Mouse (Mus musculus) embryo, embryonic 11.5 days (tissue): ENCODE measurements around the gene Crygd.

ENCODE experiments used
- DNase-seq: peaks from one replicate; pipeline ENCODE4 v3.0.0-alpha.2; 2012; ENCODE audit warnings: low read depth, low spot score

Crygd gene

DNA sequence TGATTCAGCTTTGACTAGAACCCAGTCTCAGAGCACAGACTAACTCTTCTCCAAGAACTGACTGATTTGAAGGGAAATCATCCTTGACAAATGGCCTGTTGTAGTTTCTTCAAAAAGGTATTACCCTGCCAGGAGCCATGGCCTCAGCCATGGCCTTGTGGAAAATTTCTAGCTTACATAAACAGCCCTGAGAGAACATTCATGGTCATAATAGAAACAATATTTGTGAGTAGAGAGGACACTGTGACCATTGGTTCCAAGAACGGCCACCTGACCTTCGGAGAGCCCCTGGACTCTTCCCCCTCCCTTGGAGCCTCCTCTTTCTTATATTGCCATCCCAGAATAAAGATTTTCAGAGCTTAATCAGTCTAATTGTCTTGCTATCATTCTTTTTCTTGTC is 19.8 kb downstream of the Crygd start:
- DNase-seq, result no peak

DNA sequence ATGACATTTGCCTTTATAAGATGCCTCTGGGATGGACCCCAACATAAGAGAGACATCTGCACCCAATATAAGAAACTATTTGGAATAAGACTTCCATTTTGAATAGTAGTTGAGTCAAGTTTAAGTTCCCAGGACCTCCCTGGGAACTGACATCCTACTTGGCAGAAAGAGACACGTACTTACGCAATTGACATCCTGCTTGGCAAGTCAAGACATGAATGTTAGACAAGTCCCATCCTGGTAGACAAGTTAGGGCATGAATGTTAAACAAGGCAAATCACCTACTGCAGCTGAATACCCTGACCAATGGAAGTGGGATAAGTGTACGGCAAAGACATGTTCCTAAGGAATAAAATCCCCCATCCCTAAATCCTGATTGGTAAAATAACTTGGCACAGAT is 21.4 kb downstream of the Crygd start:
- no peak for DNase-seq

DNA sequence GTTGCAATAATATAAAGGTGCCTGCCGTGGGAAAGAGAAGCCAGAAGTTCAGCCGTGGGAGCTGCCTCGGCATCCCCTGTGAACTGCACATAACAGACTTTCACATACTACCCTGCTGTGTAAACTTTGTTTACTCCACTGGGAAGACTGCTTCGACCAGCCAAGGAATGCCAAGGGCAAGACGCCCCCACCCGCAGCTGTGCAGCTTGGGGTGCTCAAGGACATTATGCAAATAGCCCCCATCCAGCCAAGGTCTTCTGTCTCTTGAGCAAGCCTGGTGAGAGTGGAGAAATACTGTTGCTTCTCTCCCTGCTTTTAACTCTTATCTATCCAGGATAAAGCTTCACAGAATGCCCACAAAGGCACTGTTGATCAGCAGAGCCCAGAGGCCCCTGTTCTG is 22.4 kb downstream of the Crygd start:
- DNase-seq, result no peak

DNA sequence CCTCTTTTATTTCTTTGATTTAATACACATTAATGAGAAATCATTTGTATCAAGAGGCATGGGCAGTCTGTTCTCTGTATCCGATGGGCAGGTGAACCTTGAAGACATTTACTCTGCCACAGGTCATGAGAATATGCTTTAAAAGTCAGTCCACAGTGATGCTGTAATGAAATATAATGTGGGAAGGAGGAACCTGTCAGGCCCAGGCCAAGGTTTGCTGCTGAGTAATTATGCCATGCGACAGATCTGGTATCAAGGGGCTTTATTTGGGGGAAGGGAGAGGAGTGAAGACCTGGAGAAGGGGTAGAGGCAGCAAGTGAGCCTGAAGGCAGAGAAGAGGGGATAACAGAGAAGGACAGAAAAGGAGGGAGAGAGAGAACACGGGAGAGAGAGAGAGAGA is 23.6 kb downstream of the Crygd start:
- DNase-seq, result no peak

DNA sequence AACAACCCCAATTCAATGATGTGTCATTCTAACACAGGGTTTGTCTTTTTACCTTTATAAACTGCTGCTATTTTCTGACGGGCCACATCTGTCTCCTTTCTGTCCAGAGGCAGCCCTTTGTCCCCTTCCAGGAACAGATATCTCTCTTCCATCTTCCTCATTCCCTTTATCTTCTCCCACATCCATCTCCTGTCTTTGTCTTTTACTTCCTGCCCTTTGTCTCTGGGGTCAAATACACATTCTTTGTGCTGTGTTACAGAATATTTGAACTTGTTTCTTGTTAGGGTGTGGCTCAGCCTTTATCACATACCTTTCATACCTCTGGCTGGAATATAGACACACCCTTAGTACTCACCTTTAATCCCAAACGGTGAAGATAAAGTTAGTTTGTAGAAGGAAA is 25.7 kb downstream of the Crygd start:
- DNase-seq, result no peak

DNA sequence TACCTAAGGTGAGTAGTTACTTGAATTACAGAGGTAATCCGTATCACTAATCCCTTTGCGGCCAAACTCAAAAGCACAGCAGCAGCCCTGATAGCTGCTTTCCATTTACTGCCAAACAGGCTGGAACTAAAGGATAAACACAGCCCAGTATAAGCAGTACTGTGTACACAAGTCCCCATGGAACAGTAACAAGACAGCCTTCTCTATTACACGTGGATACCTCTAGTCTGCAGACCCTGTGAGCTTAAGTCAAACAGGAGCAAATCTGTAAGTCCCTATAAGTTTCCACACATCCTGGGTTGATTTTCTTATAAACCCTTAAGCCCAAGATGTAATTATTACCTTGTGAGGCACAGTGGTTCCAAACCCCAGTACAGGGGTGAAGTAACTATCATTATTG is 27.7 kb downstream of the Crygd start:
- no peak for DNase-seq

DNA sequence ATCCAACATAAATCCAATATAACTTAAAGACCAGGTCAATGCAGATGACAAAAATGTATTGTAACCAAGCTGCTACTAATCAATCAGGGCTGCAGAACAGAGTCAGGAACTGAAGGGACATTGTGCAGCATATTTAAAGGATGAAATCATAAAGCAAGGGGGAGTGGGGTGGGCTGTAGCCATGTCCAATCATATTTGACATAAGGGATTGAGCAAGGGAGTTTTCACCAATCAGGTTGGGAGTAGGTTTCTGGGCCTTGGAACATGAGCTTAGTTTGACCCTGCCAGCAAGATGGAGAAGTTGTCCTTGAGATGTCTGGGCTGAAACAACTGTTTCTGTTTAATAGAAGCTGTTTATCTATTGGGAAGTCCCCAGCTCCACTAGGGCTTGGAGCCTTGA is 30.6 kb downstream of the Crygd start, which contains the start of gene Akr1cl:
Gene Akr1cl, minus strand, starts transcription at position 119 of the 400 bp plus-strand sequence.
- DNase-seq, result no peak

DNA sequence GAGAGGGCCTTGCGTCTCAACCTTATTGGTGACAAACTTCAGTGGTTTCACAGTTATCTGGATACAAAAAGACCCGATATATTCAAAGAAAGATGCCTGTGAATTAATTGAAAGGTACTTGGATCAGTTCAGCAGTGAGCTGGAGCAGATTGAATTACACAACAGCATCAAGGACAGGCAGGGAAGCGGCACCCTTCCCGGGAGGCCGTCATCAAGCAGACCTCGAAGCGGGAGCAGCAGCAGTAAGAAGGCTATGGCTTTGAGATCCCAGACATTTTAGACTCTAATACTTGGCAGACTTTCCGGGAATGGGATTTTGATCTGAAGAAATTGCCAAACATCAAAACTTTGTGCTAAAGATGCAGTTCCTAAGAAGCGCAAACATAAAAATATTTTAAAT is 35.0 kb downstream of the Crygd start:
- no peak for DNase-seq

DNA sequence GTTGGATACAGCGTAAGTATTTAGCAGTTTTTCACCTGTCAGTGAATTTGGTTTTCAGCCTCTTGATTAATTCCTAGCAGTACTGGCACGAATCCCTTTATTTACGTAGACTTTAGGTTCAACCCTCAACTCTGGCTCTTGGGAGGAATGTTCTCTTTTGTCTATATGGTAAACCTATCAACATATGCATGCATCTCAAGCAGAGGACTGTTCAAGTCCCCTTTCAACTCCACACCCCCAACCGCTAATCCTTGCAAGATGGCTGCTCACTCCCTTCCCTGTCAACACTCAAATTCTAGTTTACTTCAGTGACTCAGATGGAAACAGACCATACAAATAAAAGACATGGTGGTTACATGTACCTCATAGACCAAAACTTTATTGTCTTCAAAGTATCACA is 50.5 kb downstream of the Crygd start:
- DNase-seq, result no peak
